Mouse (Mus musculus) thymus, postnatal 25 days (tissue): Measurements from ENCODE around the gene Elane.

Experiments used
- DNase-seq: peaks from one replicate; pipeline ENCODE4 v3.0.0; 2022

The Elane gene

GRCm38 (mm10) chr10:79858416-79859074 lies 27.5 kb upstream of the Elane start:
- no peak for DNase-seq

- DNase-seq: no peak
These were observed 26.9 kb upstream of the Elane start for GRCm38 (mm10) chr10:79859116-79859515.

GRCm38 (mm10) chr10:79860079-79860911 lies 25.8 kb upstream of the Elane start:
- DNase-seq: no peak

GRCm38 (mm10) chr10:79861230-79862048 lies 24.6 kb upstream of the Elane start:
- DNase-seq: no peak

GRCm38 (mm10) chr10:79862049-79862788 lies 23.8 kb upstream of the Elane start:
- DNase-seq: no peak

- DNase-seq: no peak
These were observed 23.1 kb upstream of the Elane start for GRCm38 (mm10) chr10:79862925-79863324.

- no peak for DNase-seq
These were observed 21.5 kb upstream of the Elane start for GRCm38 (mm10) chr10:79864351-79865188.

- DNase-seq: no peak
These were observed 20.9 kb upstream of the Elane start for GRCm38 (mm10) chr10:79865189-79865601.

- DNase-seq: no peak
These were observed 20.2 kb upstream of the Elane start for GRCm38 (mm10) chr10:79865801-79866295.

- DNase-seq: no peak
These were observed 19.4 kb upstream of the Elane start for GRCm38 (mm10) chr10:79866601-79867000.

- no peak for DNase-seq
These were observed 14.2 kb upstream of the Elane start for GRCm38 (mm10) chr10:79871845-79872244.

- DNase-seq: no peak
These were observed 13.2 kb upstream of the Elane start for GRCm38 (mm10) chr10:79872862-79873261.

- DNase-seq: no peak
These were observed 12.7 kb upstream of the Elane start for GRCm38 (mm10) chr10:79873313-79873712.

GRCm38 (mm10) chr10:79873715-79874289 lies 12.2 kb upstream of the Elane start:
- DNase-seq: no peak

- DNase-seq: no peak
These were observed 11.7 kb upstream of the Elane start, which contains the start of the genes Prtn3 and Plppr3 for GRCm38 (mm10) chr10:79874290-79874862. Gene Prtn3, plus strand, starts transcription at chr10:79874476. Gene Plppr3, minus strand, starts transcription at chr10:79874634.

GRCm38 (mm10) chr10:79877174-79877573 lies 8.9 kb upstream of the Elane start:
- no peak for DNase-seq

GRCm38 (mm10) chr10:79877757-79878156 lies 8.3 kb upstream of the Elane start:
- DNase-seq: no peak

GRCm38 (mm10) chr10:79879527-79879926 lies 6.5 kb upstream of the Elane start:
- DNase-seq: no peak

- no peak for DNase-seq
These were observed 5.3 kb upstream of the Elane start for GRCm38 (mm10) chr10:79880721-79881120.

- no peak for DNase-seq
These were observed 4.1 kb upstream of the Elane start for GRCm38 (mm10) chr10:79881981-79882380.
